ENCODE assay signal across 8 mouse cellular contexts in the genomic region with DNA sequence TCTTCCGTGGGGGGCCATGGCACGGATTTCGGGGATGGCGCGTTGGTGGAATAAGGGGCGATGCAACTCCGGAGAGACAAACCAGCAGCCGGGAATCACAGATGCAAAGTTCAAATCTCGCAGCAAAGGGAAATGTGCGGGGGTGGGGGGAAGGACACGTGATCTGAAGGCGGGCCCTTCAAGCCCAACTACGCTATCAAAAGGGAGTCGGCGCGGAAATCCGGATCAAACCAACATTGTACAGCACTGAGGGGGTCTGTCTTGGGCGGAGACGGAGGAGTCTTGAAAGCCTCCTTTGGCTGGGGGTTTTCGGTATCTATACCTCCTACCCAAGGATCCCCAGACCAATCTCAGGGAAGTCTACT. TPM values are rescaled to one million over a fixed set of nuclear protein-coding genes. Genes with fewer than 3 reads are reported as not detected.
DNase-seq lines count a peak whose midpoint lies in the region; ATAC-seq and TF ChIP-seq lines count a peak whose summit lies in the region.

Selenoh (minus strand) TSS at position 202 of the 365 bp plus-strand sequence.

- peak within 1 kb of the TSS; percentile 74 for H3K9ac ChIP-seq in lung, postnatal 0 days (replicated peaks; ENCODE audit: low read depth)

- under 1% methylated on average over 20 of the region's 20 CpGs for WGBS in hindbrain, embryonic 10.5 days
- WGBS in lung, postnatal 0 days: 1% methylated on average over 20 of the region's 20 CpGs

- peak; percentile 90 for DNase-seq in MEL-GATA-1-ER (ENCODE audit: extremely low read depth, low read depth)
- peak; percentile 73 for DNase-seq in cerebellum, adult 8-10 months
- DNase-seq in hindbrain, embryonic 10.5 days (ENCODE audit: low spot score): peak; percentile 94
- peak; percentile 89 for DNase-seq in layer of hippocampus, adult 9-11 months
- peak; percentile 96 for DNase-seq in lung, postnatal 0 days (ENCODE audit: low spot score)
- DNase-seq in ovary, postnatal 14 days (ENCODE audit: low spot score): peak; percentile 69
- peak; percentile 91 for DNase-seq in thymus, postnatal 14 days

- no peaks in the 10 kb centered on the region for H3K27me3 ChIP-seq in hindbrain, embryonic 10.5 days (ENCODE audit: insufficient read depth, poor library complexity, severe bottlenecking)
- H3K27me3 ChIP-seq in lung, postnatal 0 days (replicated peaks; ENCODE audit: insufficient read depth, low read length): no peaks in the 10 kb centered on the region

- H3K36me3 ChIP-seq in hindbrain, embryonic 10.5 days: peaks cover 58% of the 10 kb centered on the region
- no peaks in the 10 kb centered on the region for H3K36me3 ChIP-seq in lung, postnatal 0 days (ENCODE audit: insufficient read depth, low read length)

- ATAC-seq in frontal cortex, adult (ENCODE audit: low TSS enrichment): peak; percentile 91
- ATAC-seq in lung, postnatal 0 days: peak; percentile 92

- peak within 1 kb of the TSS; percentile 94 for H3K4me3 ChIP-seq in hindbrain, embryonic 10.5 days
- peak within 1 kb of the TSS; percentile 90 for H3K4me3 ChIP-seq in lung, postnatal 0 days (ENCODE audit: low read depth, low read length)

- H3K4me2 ChIP-seq in lung, postnatal 0 days (replicated peaks; ENCODE audit: low read depth, low read length): peak within 1 kb of the TSS; percentile 64

- H3K27ac ChIP-seq in hindbrain, embryonic 10.5 days: peak within 1 kb of the TSS; percentile 99
- H3K27ac ChIP-seq in lung, postnatal 0 days (ENCODE audit: low read length): peak within 1 kb of the TSS; percentile 88

- no peak for TF ChIP-seq CTCF in lung, postnatal 0 days (IDR thresholded peaks at IDR 0.05)

- peak; percentile 61 for TF ChIP-seq EP300 in lung, postnatal 0 days (IDR thresholded peaks at IDR 0.05)

- peaks cover 10% of the 10 kb centered on the region for H3K4me1 ChIP-seq in hindbrain, embryonic 10.5 days (replicated peaks)
- H3K4me1 ChIP-seq in lung, postnatal 0 days (ENCODE audit: insufficient read depth, low read depth, low read length): no peaks in the 10 kb centered on the region

- no peaks in the 10 kb centered on the region for H3K9me3 ChIP-seq in hindbrain, embryonic 10.5 days
- no peaks in the 10 kb centered on the region for H3K9me3 ChIP-seq in lung, postnatal 0 days (ENCODE audit: low read length)

RNA-seq across cellular contexts. Expression of gene Selenoh, which starts in this region (rescaled TPM):
- 515 and 539 TPM in 2 replicates for polyA plus RNA-seq in hindbrain, embryonic 10.5 days (2016; fragmentation: Nextera tagmentation; extraction: Ambion mirVana)
- 94.3 and 102 TPM in 2 replicates for polyA plus RNA-seq in lung, postnatal 0 days (2015; fragmentation: Nextera tagmentation; extraction: Ambion mirVana)

Comparison
In these comparisons a context has a peak if more than half of its experiments do, and no peak if none do; other contexts are left out.
1. Peak in every context shown above with its lines: DNase-seq, ATAC-seq, H3K4me3 ChIP-seq and H3K27ac ChIP-seq.